Mouse (Mus musculus): ENCODE results near the gene Atp5g2.

The Atp5g2 gene

GRCm38 (mm10) chr15:102672215-102673071 is at the start of gene Atp5g2:
Gene Atp5g2, minus strand, starts transcription at chr15:102672352.
- DNase-seq (ENCODE audit: low spot score), result no peak

GRCm38 (mm10) chr15:102721016-102721898 is 49.1 kb upstream of the Atp5g2 start:
- DNase-seq (ENCODE audit: low spot score), result no peak

GRCm38 (mm10) chr15:102716132-102716531 is 44.0 kb upstream of the Atp5g2 start:
- no peak for DNase-seq (ENCODE audit: low spot score)

GRCm38 (mm10) chr15:102707736-102708269 is 35.7 kb upstream of the Atp5g2 start:
- DNase-seq (ENCODE audit: low spot score), result no peak

GRCm38 (mm10) chr15:102705923-102706503 is 33.9 kb upstream of the Atp5g2 start:
- DNase-seq (ENCODE audit: low spot score), result no peak

GRCm38 (mm10) chr15:102705226-102705894 is 33.2 kb upstream of the Atp5g2 start:
- no peak for DNase-seq (ENCODE audit: low spot score)

GRCm38 (mm10) chr15:102704806-102705205 is 32.7 kb upstream of the Atp5g2 start:
- no peak for DNase-seq (ENCODE audit: low spot score)

- DNase-seq (ENCODE audit: low spot score), result no peak
These were observed 30.8 kb upstream of the Atp5g2 start for GRCm38 (mm10) chr15:102702972-102703371.

- peak; percentile 67 for DNase-seq (ENCODE audit: low spot score)
These were observed 26.0 kb upstream of the Atp5g2 start for GRCm38 (mm10) chr15:102698193-102698592.

GRCm38 (mm10) chr15:102696899-102697298 is 24.7 kb upstream of the Atp5g2 start:
- DNase-seq (ENCODE audit: low spot score), result no peak

GRCm38 (mm10) chr15:102693600-102693999 is 21.4 kb upstream of the Atp5g2 start:
- DNase-seq (ENCODE audit: low spot score), result peak; percentile 78

GRCm38 (mm10) chr15:102692991-102693411 is 20.8 kb upstream of the Atp5g2 start:
- DNase-seq (ENCODE audit: low spot score), result no peak

- DNase-seq (ENCODE audit: low spot score), result no peak
These were observed 20.2 kb upstream of the Atp5g2 start for GRCm38 (mm10) chr15:102692321-102692804.

GRCm38 (mm10) chr15:102685791-102686190 is 13.6 kb upstream of the Atp5g2 start:
- DNase-seq (ENCODE audit: low spot score), result no peak

- no peak for DNase-seq (ENCODE audit: low spot score)
These were observed 11.5 kb upstream of the Atp5g2 start for GRCm38 (mm10) chr15:102683670-102684069.

- DNase-seq (ENCODE audit: low spot score), result no peak
These were observed 4.2 kb upstream of the Atp5g2 start for GRCm38 (mm10) chr15:102676345-102676744.

GRCm38 (mm10) chr15:102673548-102673947 is 1.4 kb upstream of the Atp5g2 start:
- no peak for DNase-seq (ENCODE audit: low spot score)

GRCm38 (mm10) chr15:102671721-102672214 is 384 bp downstream of the Atp5g2 start:
- no peak for DNase-seq (ENCODE audit: low spot score)

GRCm38 (mm10) chr15:102670767-102671575 is 1.2 kb downstream of the Atp5g2 start:
- peak; percentile 94 for DNase-seq (ENCODE audit: low spot score)

- DNase-seq (ENCODE audit: low spot score), result no peak
These were observed 1.9 kb downstream of the Atp5g2 start for GRCm38 (mm10) chr15:102670281-102670680.
